Mouse (Mus musculus): ENCODE measurements around the gene Cops4.

Gene Cops4

GRCm38 (mm10) chr5:100581622-100582434, 63.7 kb downstream of the Cops4 start:
- no peak for DNase-seq

- no peak for DNase-seq
Observed at GRCm38 (mm10) chr5:100582435-100582826, 64.3 kb downstream of the Cops4 start.

GRCm38 (mm10) chr5:100583066-100583465, 65.0 kb downstream of the Cops4 start:
- DNase-seq = no peak

GRCm38 (mm10) chr5:100585206-100585644, 67.1 kb downstream of the Cops4 start:
- no peak for DNase-seq

- DNase-seq = no peak
Observed at GRCm38 (mm10) chr5:100585657-100586056, 67.5 kb downstream of the Cops4 start.

- no peak for DNase-seq
Observed at GRCm38 (mm10) chr5:100587136-100587535, 69.0 kb downstream of the Cops4 start.

- no peak for DNase-seq
Observed at GRCm38 (mm10) chr5:100587626-100588025, 69.5 kb downstream of the Cops4 start.

- DNase-seq = no peak
Observed at GRCm38 (mm10) chr5:100590505-100590904, 72.4 kb downstream of the Cops4 start.

- no peak for DNase-seq
Observed at GRCm38 (mm10) chr5:100594803-100595467, 76.8 kb downstream of the Cops4 start.

GRCm38 (mm10) chr5:100595999-100596398, 77.9 kb downstream of the Cops4 start:
- DNase-seq = no peak

All from cerebellum, adult 9-11 months (tissue).